Mouse (Mus musculus): ENCODE measurements around the gene Hist1h3b. TPM values are rescaled to one million over a fixed set of nuclear protein-coding genes. Genes with fewer than 3 reads are reported as not detected.
"Not testable (repeated sequence)": the region's sequence is repeated elsewhere in the genome, so short reads cannot be mapped to it uniquely, and the experiment has no call there.

Hist1h3b gene
- polyA plus RNA-seq, 1 experiment from 2014 or later, result 2.7 TPM

GRCm38 (mm10) chr13:23716261-23717042 is 35.6 kb upstream of the Hist1h3b start:
- peaks cover 4% of the 10 kb centered on the region; the same call in 1 of the 2 replicates for H3K4me1 ChIP-seq (ENCODE audit: control insufficient read depth, insufficient read depth, low read length)
- no peak overlapping the region for H3K4me2 ChIP-seq
- H3K9me3 ChIP-seq (replicated peaks; ENCODE audit: control insufficient read depth, low read length), result no peaks in the 10 kb centered on the region
- ATAC-seq (replicated peaks; ENCODE audit: insufficient number of reproducible peaks, low FRiP score, low TSS enrichment), result no peak
- no peaks in the 10 kb centered on the region for H3K27me3 ChIP-seq (ENCODE audit: control insufficient read depth, insufficient read depth, low read length)
- H3K4me3 ChIP-seq (ENCODE audit: low read depth, low read length), result no peak overlapping the region
- H3K27ac ChIP-seq (ENCODE audit: low read depth, low read length), result no peak overlapping the region
- H3K9ac ChIP-seq (ENCODE audit: low read depth, low read length), result no peak overlapping the region
- 59% methylated on average over 5 of the region's 5 CpGs for WGBS (ENCODE audit: insufficient replicate concordance)
- H3K36me3 ChIP-seq (ENCODE audit: control insufficient read depth, insufficient read depth, low read length), result no peaks in the 10 kb centered on the region

GRCm38 (mm10) chr13:23717176-23717575 is 34.9 kb upstream of the Hist1h3b start:
- Histone ChIP-seq H3K4me1 (ENCODE audit: control insufficient read depth, insufficient read depth, low read length) (peaks cover 4% of the 10 kb centered on the region; the same call in 1 of the 2 replicates), H3K27ac (ENCODE audit: low read depth, low read length) (no peak overlapping the region), H3K36me3 (ENCODE audit: control insufficient read depth, insufficient read depth, low read length) (no peaks in the 10 kb centered on the region), H3K4me2 (no peak overlapping the region), H3K9ac (ENCODE audit: low read depth, low read length) (no peak overlapping the region), H3K27me3 (ENCODE audit: control insufficient read depth, insufficient read depth, low read length) (no peaks in the 10 kb centered on the region), H3K9me3 (replicated peaks; ENCODE audit: control insufficient read depth, low read length) (no peaks in the 10 kb centered on the region), H3K4me3 (ENCODE audit: low read depth, low read length) (no peak overlapping the region)
- WGBS (ENCODE audit: insufficient replicate concordance), result 33% methylated on average over 11 of the region's 11 CpGs
- ATAC-seq (replicated peaks; ENCODE audit: insufficient number of reproducible peaks, low FRiP score, low TSS enrichment), result no peak

- not testable (repeated sequence) for H3K4me1 ChIP-seq (ENCODE audit: control insufficient read depth, insufficient read depth, low read length); ATAC-seq (replicated peaks; ENCODE audit: insufficient number of reproducible peaks, low FRiP score, low TSS enrichment); H3K9me3 ChIP-seq (replicated peaks; ENCODE audit: control insufficient read depth, low read length); H3K9ac ChIP-seq (ENCODE audit: low read depth, low read length); H3K4me3 ChIP-seq (ENCODE audit: low read depth, low read length); H3K36me3 ChIP-seq (ENCODE audit: control insufficient read depth, insufficient read depth, low read length); H3K27ac ChIP-seq (ENCODE audit: low read depth, low read length); H3K4me2 ChIP-seq; H3K27me3 ChIP-seq (ENCODE audit: control insufficient read depth, insufficient read depth, low read length)
- 15% methylated on average over 2 of the region's 2 CpGs for WGBS (ENCODE audit: insufficient replicate concordance)
These were observed 34.3 kb upstream of the Hist1h3b start for GRCm38 (mm10) chr13:23717593-23718245.

GRCm38 (mm10) chr13:23724239-23724638 is 27.8 kb upstream of the Hist1h3b start:
- Histone ChIP-seq H3K4me1 (ENCODE audit: control insufficient read depth, insufficient read depth, low read length) (0 out of 2 replicates have a peak, but pooled peaks cover 7% of the 10 kb centered on the region), H3K9me3 (replicated peaks; ENCODE audit: control insufficient read depth, low read length) (no peaks in the 10 kb centered on the region), H3K27ac (ENCODE audit: low read depth, low read length) (no peak overlapping the region), H3K27me3 (ENCODE audit: control insufficient read depth, insufficient read depth, low read length) (no peaks in the 10 kb centered on the region), H3K36me3 (ENCODE audit: control insufficient read depth, insufficient read depth, low read length) (no peaks in the 10 kb centered on the region), H3K9ac (ENCODE audit: low read depth, low read length) (no peak overlapping the region), H3K4me2 (no peak overlapping the region), H3K4me3 (ENCODE audit: low read depth, low read length) (no peak overlapping the region)
- no peak for ATAC-seq (replicated peaks; ENCODE audit: insufficient number of reproducible peaks, low FRiP score, low TSS enrichment)
- WGBS (ENCODE audit: insufficient replicate concordance), result 41% methylated on average over 4 of the region's 4 CpGs

- Histone ChIP-seq H3K4me1 (ENCODE audit: control insufficient read depth, insufficient read depth, low read length) (0 out of 2 replicates have a peak, but pooled peaks cover 7% of the 10 kb centered on the region), H3K36me3 (ENCODE audit: control insufficient read depth, insufficient read depth, low read length) (no peaks in the 10 kb centered on the region), H3K27me3 (ENCODE audit: control insufficient read depth, insufficient read depth, low read length) (no peaks in the 10 kb centered on the region), H3K4me2 (no peak overlapping the region), H3K9ac (ENCODE audit: low read depth, low read length) (no peak overlapping the region), H3K9me3 (replicated peaks; ENCODE audit: control insufficient read depth, low read length) (no peaks in the 10 kb centered on the region), H3K4me3 (ENCODE audit: low read depth, low read length) (no peak overlapping the region), H3K27ac (ENCODE audit: low read depth, low read length) (no peak overlapping the region)
- WGBS (ENCODE audit: insufficient replicate concordance), result 40% methylated on average over 1 of the region's 1 CpGs
- ATAC-seq (replicated peaks; ENCODE audit: insufficient number of reproducible peaks, low FRiP score, low TSS enrichment), result no peak
These were observed 26.9 kb upstream of the Hist1h3b start for GRCm38 (mm10) chr13:23725213-23725612.

GRCm38 (mm10) chr13:23728472-23729191 is 23.4 kb upstream of the Hist1h3b start:
- no peak overlapping the region for H3K4me3 ChIP-seq (ENCODE audit: low read depth, low read length)
- no peak overlapping the region for H3K4me2 ChIP-seq
- H3K36me3 ChIP-seq (ENCODE audit: control insufficient read depth, insufficient read depth, low read length), result no peaks in the 10 kb centered on the region
- H3K4me1 ChIP-seq (ENCODE audit: control insufficient read depth, insufficient read depth, low read length), result 0 out of 2 replicates have a peak, but pooled peaks cover 9% of the 10 kb centered on the region
- no peaks in the 10 kb centered on the region for H3K9me3 ChIP-seq (replicated peaks; ENCODE audit: control insufficient read depth, low read length)
- no peak overlapping the region for H3K27ac ChIP-seq (ENCODE audit: low read depth, low read length)
- ATAC-seq (replicated peaks; ENCODE audit: insufficient number of reproducible peaks, low FRiP score, low TSS enrichment), result no peak
- 71% methylated on average over 18 of the region's 18 CpGs for WGBS (ENCODE audit: insufficient replicate concordance)
- no peak overlapping the region for H3K9ac ChIP-seq (ENCODE audit: low read depth, low read length)
- no peaks in the 10 kb centered on the region for H3K27me3 ChIP-seq (ENCODE audit: control insufficient read depth, insufficient read depth, low read length)

GRCm38 (mm10) chr13:23729192-23729525 is 22.9 kb upstream of the Hist1h3b start:
- Histone ChIP-seq H3K9me3 (replicated peaks; ENCODE audit: control insufficient read depth, low read length) (no peaks in the 10 kb centered on the region), H3K9ac (ENCODE audit: low read depth, low read length) (no peak overlapping the region), H3K4me2 (no peak overlapping the region), H3K4me1 (ENCODE audit: control insufficient read depth, insufficient read depth, low read length) (0 out of 2 replicates have a peak, but pooled peaks cover 9% of the 10 kb centered on the region), H3K27me3 (ENCODE audit: control insufficient read depth, insufficient read depth, low read length) (no peaks in the 10 kb centered on the region), H3K27ac (ENCODE audit: low read depth, low read length) (no peak overlapping the region), H3K4me3 (ENCODE audit: low read depth, low read length) (no peak overlapping the region), H3K36me3 (ENCODE audit: control insufficient read depth, insufficient read depth, low read length) (no peaks in the 10 kb centered on the region)
- 87% methylated on average over 9 of the region's 9 CpGs for WGBS (ENCODE audit: insufficient replicate concordance)
- no peak for ATAC-seq (replicated peaks; ENCODE audit: insufficient number of reproducible peaks, low FRiP score, low TSS enrichment)

GRCm38 (mm10) chr13:23729706-23730105 is 22.4 kb upstream of the Hist1h3b start:
- no peak overlapping the region for H3K9ac ChIP-seq (ENCODE audit: low read depth, low read length)
- 92% methylated on average over 5 of the region's 5 CpGs for WGBS (ENCODE audit: insufficient replicate concordance)
- H3K4me3 ChIP-seq (ENCODE audit: low read depth, low read length), result no peak overlapping the region
- H3K4me1 ChIP-seq (ENCODE audit: control insufficient read depth, insufficient read depth, low read length), result 0 out of 2 replicates have a peak, but pooled peaks cover 8% of the 10 kb centered on the region
- no peaks in the 10 kb centered on the region for H3K36me3 ChIP-seq (ENCODE audit: control insufficient read depth, insufficient read depth, low read length)
- no peak overlapping the region for H3K27ac ChIP-seq (ENCODE audit: low read depth, low read length)
- ATAC-seq (replicated peaks; ENCODE audit: insufficient number of reproducible peaks, low FRiP score, low TSS enrichment), result no peak
- H3K27me3 ChIP-seq (ENCODE audit: control insufficient read depth, insufficient read depth, low read length), result no peaks in the 10 kb centered on the region
- no peaks in the 10 kb centered on the region for H3K9me3 ChIP-seq (replicated peaks; ENCODE audit: control insufficient read depth, low read length)
- H3K4me2 ChIP-seq, result no peak overlapping the region

All from heart, embryonic 11.5 days (tissue).